Mouse (Mus musculus) thymus, adult 2 months (tissue): ENCODE results near the gene Mylk3.

ENCODE experiments used
- CTCF ChIP-seq: fragments of 200-500 bp; IDR thresholded peaks from 2 replicates; pipeline ENCODE4 v1.5.1; 2012; ENCODE audit warnings: mild to moderate bottlenecking, control low read depth, low read length, moderate library complexity, borderline replicate concordance; ENCODE audit not compliant: control insufficient read depth, poor library complexity, insufficient read depth; ENCODE audit errors: extremely low read depth
- POLR2A ChIP-seq: fragments of 200-500 bp; IDR thresholded peaks from 2 replicates; pipeline ENCODE4 v1.6.1; 2012; ENCODE audit warnings: mild to moderate bottlenecking, low read length, control low read depth, moderate library complexity; ENCODE audit not compliant: control insufficient read depth, poor library complexity, insufficient read depth; ENCODE audit errors: extremely low read depth

DNA sequence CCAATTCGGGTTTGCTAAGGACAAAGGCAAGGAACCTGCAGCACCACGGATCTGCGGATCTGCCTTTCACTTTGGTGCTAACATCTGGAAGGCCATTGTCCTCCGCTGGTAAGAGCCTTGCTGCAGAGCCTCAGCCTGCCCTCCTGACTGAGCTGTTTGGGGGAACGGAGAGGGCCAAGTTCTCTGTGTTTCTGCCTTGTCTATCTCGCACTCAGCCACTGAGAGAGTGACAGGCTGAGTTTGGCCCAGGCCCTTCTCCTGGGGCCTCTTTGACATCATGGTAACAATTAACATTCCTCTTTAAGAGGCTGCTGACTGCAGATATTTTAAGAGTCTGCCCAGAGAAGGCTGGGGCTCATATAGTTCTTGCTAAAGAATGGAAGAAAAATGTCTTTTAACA lies 21.0 kb downstream of the Mylk3 start:
- TF ChIP-seq CTCF (no peak), POLR2A (no peak)
